Mouse (Mus musculus): ENCODE results near the gene Nos2.

DNA sequence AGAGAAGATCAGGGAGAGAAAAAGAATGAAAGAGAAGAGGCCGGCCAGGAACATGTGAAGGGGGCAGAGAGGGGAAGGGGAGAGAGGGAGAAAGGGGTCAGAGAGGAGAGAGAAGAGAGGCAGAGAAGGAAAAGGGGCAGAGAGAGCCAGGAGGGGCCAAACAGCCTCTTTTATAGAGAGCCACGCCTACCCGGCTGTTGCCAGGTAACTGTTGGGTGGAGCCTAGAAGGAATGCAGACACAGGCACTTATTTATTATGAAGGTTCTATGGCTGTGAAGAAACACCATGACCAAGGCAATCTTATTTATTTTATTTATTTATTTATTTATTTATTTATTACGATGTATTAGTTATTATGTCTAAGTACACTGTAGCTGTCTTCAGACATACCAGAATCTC lies 49.7 kb upstream of the Nos2 start:
- TF ChIP-seq CTCF (IDR thresholded peaks at IDR 0.05; ENCODE audit: low read depth, low read length), result no peak
- TF ChIP-seq GATA1 (IDR thresholded peaks at IDR 0.05; ENCODE audit: borderline replicate concordance, low read length), result no peak
